Mouse (Mus musculus) embryonic fibroblast, embryonic 13.5 days (primary cell): Measurements from ENCODE around the gene Serp2.

Source experiments
- CTCF ChIP-seq: IDR thresholded peaks from 2 replicates; pipeline ENCODE4 v1.5.1; 2011; ENCODE audit warnings: mild to moderate bottlenecking, control low read depth, low read length, moderate library complexity, borderline replicate concordance; ENCODE audit not compliant: insufficient read depth
- POLR2A ChIP-seq: IDR thresholded peaks from 2 replicates; pipeline ENCODE4 v1.6.1; 2011; ENCODE audit warnings: low read depth, mild to moderate bottlenecking, control low read depth, low read length, moderate library complexity

DNA sequence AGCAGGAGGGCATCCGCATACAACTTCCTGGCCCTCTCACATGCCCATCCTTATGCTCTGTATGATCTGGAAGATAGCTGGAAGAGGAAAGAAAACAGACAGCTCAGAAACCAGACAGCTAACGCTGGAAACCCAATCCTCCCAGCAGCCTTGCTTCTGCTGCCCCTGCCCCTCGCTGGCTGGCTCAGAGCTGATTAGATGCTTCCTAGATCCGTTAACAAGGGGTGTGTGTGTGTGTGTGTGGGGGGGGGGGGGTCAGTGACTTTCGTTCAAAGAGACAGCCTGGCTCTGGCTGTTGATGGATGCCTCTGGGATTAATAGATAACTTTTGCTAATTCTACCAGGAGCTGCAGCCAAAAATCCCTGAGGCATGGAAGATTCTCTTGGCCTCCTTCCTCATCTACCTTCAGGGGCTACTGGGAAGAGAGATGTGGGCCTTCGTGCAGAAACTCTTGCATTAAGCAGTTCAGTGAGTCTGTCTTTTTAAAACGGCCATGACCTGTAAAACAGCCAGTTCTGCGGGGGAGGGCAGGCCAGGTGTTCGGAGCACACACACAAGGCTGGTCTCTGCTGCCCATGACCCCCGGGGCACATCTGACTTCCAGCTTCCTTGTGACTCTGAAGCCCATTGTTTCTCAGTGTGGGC lies 23.4 kb downstream of the Serp2 start:
- TF ChIP-seq CTCF: no peak
- TF ChIP-seq POLR2A: no peak
